Comparison of ENCODE assay signal across 28 mouse cellular contexts in the genomic region with DNA sequence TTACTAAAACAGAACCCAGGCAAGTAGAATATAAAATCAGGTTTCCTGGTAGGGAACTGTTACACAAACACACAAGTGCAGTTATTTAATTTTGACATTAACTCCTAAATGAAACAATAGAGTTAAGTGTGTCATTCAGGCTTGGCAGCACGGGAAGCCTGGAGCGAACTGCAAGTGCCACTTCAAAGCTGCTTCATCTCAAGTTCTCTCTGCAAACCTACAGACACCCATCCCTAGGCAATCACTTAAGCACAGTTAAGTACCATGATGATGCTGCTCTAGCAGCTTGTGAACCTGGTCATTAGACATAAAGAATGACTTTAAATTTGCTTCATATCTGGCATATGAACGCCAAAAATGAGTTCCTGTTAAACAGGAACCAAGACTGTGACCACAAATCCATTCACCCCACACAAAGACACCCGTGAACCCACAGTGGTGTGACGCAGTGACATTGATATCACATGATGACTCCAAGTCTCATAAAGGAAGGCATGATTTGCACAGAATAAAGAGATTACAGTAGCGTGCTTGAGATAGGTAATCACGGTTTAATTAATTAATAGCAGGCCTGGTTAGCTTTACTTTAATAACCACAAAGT. TPM values are rescaled to one million over a fixed set of nuclear protein-coding genes. Genes with fewer than 3 reads are reported as not detected.
DNase-seq lines count a peak whose midpoint lies in the region; ATAC-seq and TF ChIP-seq lines count a peak whose summit lies in the region.
"Had no signal": no experiment of that assay in that cellular context is flagged by ENCODE, and none has a peak within 500 bp of the region (broad histone marks: within the 10 kb centered on the region; RNA-seq: fewer than 3 reads in every experiment).

No protein-coding gene starts in this region.

- TF ChIP-seq EP300 in heart, adult 2 months (IDR thresholded peaks at IDR 0.05; ENCODE audit: insufficient read depth, low read depth, low read length): no peak

- no peak overlapping the region for H3K4me2 ChIP-seq in lung, embryonic 16.5 days (ENCODE audit: low read depth, low read length)
- H3K4me2 ChIP-seq: embryonic facial prominence, embryonic 12.5 days; heart, embryonic 11.5 days; hindbrain, embryonic 13.5 days; liver, embryonic 12.5 days; neural tube, embryonic 15.5 days; stomach, embryonic 15.5 days had no signal

- H3K4me3 ChIP-seq in lung, embryonic 16.5 days (ENCODE audit: low read length): no peak overlapping the region
- H3K4me3 ChIP-seq in embryonic facial prominence, embryonic 10.5 days: no peak overlapping the region
- no peak overlapping the region for H3K4me3 ChIP-seq in heart, adult 2 months
- H3K4me3 ChIP-seq: embryonic facial prominence, embryonic 12.5 days; hindbrain, embryonic 13.5 days; liver, embryonic 12.5 days; neural tube, embryonic 15.5 days; stomach, embryonic 15.5 days had no signal

- TF ChIP-seq POLR2A in heart, adult 2 months (IDR thresholded peaks at IDR 0.05; ENCODE audit: insufficient read depth, low read depth, low read length): no peak

- no peaks in the 10 kb centered on the region for H3K27me3 ChIP-seq in lung, embryonic 16.5 days (ENCODE audit: control insufficient read depth, insufficient read depth, low read depth, low read length)
- H3K27me3 ChIP-seq in embryonic facial prominence, embryonic 10.5 days (replicated peaks; ENCODE audit: low read depth, poor library complexity, severe bottlenecking): no peaks in the 10 kb centered on the region
- no peaks in the 10 kb centered on the region for H3K27me3 ChIP-seq in heart, adult 2 months (ENCODE audit: control insufficient read depth, insufficient read depth, low read length)
- H3K27me3 ChIP-seq: embryonic facial prominence, embryonic 12.5 days; hindbrain, embryonic 13.5 days; liver, embryonic 12.5 days; neural tube, embryonic 15.5 days; stomach, embryonic 15.5 days had no signal

- no peaks in the 10 kb centered on the region for H3K36me3 ChIP-seq in lung, embryonic 16.5 days (ENCODE audit: control insufficient read depth, insufficient read depth, low read length)
- H3K36me3 ChIP-seq in embryonic facial prominence, embryonic 10.5 days (replicated peaks): peaks cover 17% of the 10 kb centered on the region
- no peaks in the 10 kb centered on the region; the same call in 1 of the 2 replicates for H3K36me3 ChIP-seq in heart, adult 2 months (ENCODE audit: control insufficient read depth, insufficient read depth, low read length)
- H3K36me3 ChIP-seq: embryonic facial prominence, embryonic 12.5 days; hindbrain, embryonic 13.5 days; neural tube, embryonic 15.5 days; stomach, embryonic 15.5 days had no signal

- H3K9ac ChIP-seq in lung, embryonic 16.5 days (ENCODE audit: low read length): no peak overlapping the region
- H3K9ac ChIP-seq in heart, adult 2 months (ENCODE audit: low read depth, low read length): no peak overlapping the region
- H3K9ac ChIP-seq: embryonic facial prominence, embryonic 12.5 days; forebrain, postnatal 0 days; hindbrain, embryonic 13.5 days; liver, embryonic 12.5 days; liver, postnatal 0 days; neural tube, embryonic 15.5 days; stomach, embryonic 15.5 days had no signal

- peak; percentile 4 for DNase-seq in CD4-positive, CD25-positive, alpha-beta regulatory T cell, adult 2 months (ENCODE audit: low read depth, low spot score)
- DNase-seq in lung, postnatal 25 days (ENCODE audit: low spot score): no peak
- peak; percentile 14 to 42 for DNase-seq in lung, postnatal 4 days
- DNase-seq in ovary, postnatal 14 days (ENCODE audit: low spot score): no peak
- no peak for DNase-seq in embryonic facial prominence, embryonic 10.5 days (ENCODE audit: low spot score)
- no peak for DNase-seq in heart, adult 2 months
- DNase-seq: adrenal gland, adult 8-10 months; cerebellum, adult 2 months; cerebellum, postnatal 25 days; forebrain, postnatal 0 days; gastrocnemius, postnatal 10 days; heart, adult 11 months; heart, postnatal 36 days; kidney, adult 9 months; kidney, postnatal 10 days; layer of hippocampus, postnatal 36 days; left cerebral cortex, postnatal 4 days; liver, postnatal 0 days; midbrain, embryonic 14.5 days had no signal

- peaks cover 18% of the 10 kb centered on the region for H3K4me1 ChIP-seq in lung, embryonic 16.5 days (replicated peaks; ENCODE audit: control insufficient read depth, insufficient read depth, low read length)
- no peaks in the 10 kb centered on the region for H3K4me1 ChIP-seq in embryonic facial prominence, embryonic 10.5 days
- peaks cover 2% of the 10 kb centered on the region for H3K4me1 ChIP-seq in heart, adult 2 months (ENCODE audit: control insufficient read depth, insufficient read depth, low read length)
- H3K4me1 ChIP-seq: embryonic facial prominence, embryonic 12.5 days; hindbrain, embryonic 13.5 days; liver, embryonic 12.5 days; neural tube, embryonic 15.5 days; stomach, embryonic 15.5 days had no signal

- TF ChIP-seq CTCF in heart, adult 2 months (IDR thresholded peaks at IDR 0.05): no peak

- peak overlapping the region; percentile 17; the same call in 1 of the 2 replicates for H3K27ac ChIP-seq in lung, embryonic 16.5 days (ENCODE audit: low read length)
- no peak overlapping the region for H3K27ac ChIP-seq in embryonic facial prominence, embryonic 10.5 days (replicated peaks)
- H3K27ac ChIP-seq in heart, adult 2 months: no peak overlapping the region
- H3K27ac ChIP-seq: embryonic facial prominence, embryonic 12.5 days; hindbrain, embryonic 13.5 days; liver, embryonic 12.5 days; neural tube, embryonic 15.5 days; stomach, embryonic 15.5 days had no signal

- 65% methylated on average over 7 of the region's 7 CpGs for WGBS in lung, embryonic 16.5 days
- WGBS in embryonic facial prominence, embryonic 10.5 days: 89% methylated on average over 7 of the region's 7 CpGs
- whole genome bisulfite sequencing in heart, adult 2 months: 87% methylated on average over 7 of the region's 7 CpGs

- no peaks in the 10 kb centered on the region for H3K79me2 ChIP-seq in heart, adult 2 months (replicated peaks; ENCODE audit: control insufficient read depth, insufficient read depth, low read length)

- H3K9me3 ChIP-seq in lung, embryonic 16.5 days (ENCODE audit: control insufficient read depth, low read length): no peaks in the 10 kb centered on the region
- no peaks in the 10 kb centered on the region for H3K9me3 ChIP-seq in embryonic facial prominence, embryonic 10.5 days
- H3K9me3 ChIP-seq: embryonic facial prominence, embryonic 12.5 days; hindbrain, embryonic 13.5 days; liver, embryonic 12.5 days; neural tube, embryonic 15.5 days; stomach, embryonic 15.5 days had no signal

- no peak for ATAC-seq in CD4-positive, CD25-positive, alpha-beta regulatory T cell, adult 4 months
- ATAC-seq in lung, embryonic 16.5 days (ENCODE audit: low read depth): 0 out of 2 replicates have a peak, but pooled peaks have one; percentile 53
- ATAC-seq: forebrain, postnatal 0 days; intestine, embryonic 16.5 days; liver, embryonic 12.5 days; liver, postnatal 0 days had no signal

- intact Hi-C loops in heart, adult 2 months (cut with DNase I): no loop called here

RNA-seq across cellular contexts. Expression of a gene that starts 33.3 kb away (rescaled TPM):
- polyA plus RNA-seq in CD4-positive, CD25-positive, alpha-beta regulatory T cell, adult 4 months (2017; shearing (Covaris generic)): 10 to 100 TPM; 42.2 to 43.0 TPM
- polyA plus RNA-seq in lung, embryonic 16.5 days (2015; fragmentation: Nextera tagmentation; extraction: Ambion mirVana): 107 and 111 TPM in 2 replicates
- polyA plus RNA-seq in embryonic facial prominence, embryonic 10.5 days (2016; fragmentation: Nextera tagmentation; extraction: Ambion mirVana): 80.1 and 81.6 TPM in 2 replicates
- total RNA-seq in heart, adult 2 months (2021): 100 to 1,000 TPM; 218 to 263 TPM
- polyA plus RNA-seq in heart, adult 2 months (2012; rRNA removed): 170 and 260 TPM in 2 replicates

Comparison
In these comparisons a context has a peak if more than half of its experiments do, and no peak if none do; other contexts are left out.
1. DNase-seq: peak in CD4-positive, CD25-positive, alpha-beta regulatory T cell, adult 2 months (single experiment) and lung, postnatal 4 days (2 of 2); none in lung, postnatal 25 days (single experiment), ovary, postnatal 14 days (single experiment), embryonic facial prominence, embryonic 10.5 days (single experiment) and heart, adult 2 months (0 of 2).